Mouse (Mus musculus) intestine, embryonic 15.5 days (tissue): Measurements from ENCODE around the gene Rpl3l. TPM values are rescaled to one million over a fixed set of nuclear protein-coding genes. Genes with fewer than 3 reads are reported as not detected.
"Not testable (repeated sequence)": the region's sequence is repeated elsewhere in the genome, so short reads cannot be mapped to it uniquely, and the experiment has no call there.

Experiments
- ATAC-seq: fragments of 200-750 bp; cut with Nextera tagmentation; 2 replicates; pipeline ENCODE4 v1.8.0; 2017; ENCODE audit warnings: moderate TSS enrichment, moderate library complexity
- H3K27ac ChIP-seq: fragments of 300-500 bp; sonication (generic); 2 replicates; pipeline ENCODE4 v1.5.1; 2015; ENCODE audit warnings: mild to moderate bottlenecking, inconsistent platforms
- H3K27me3 ChIP-seq: fragments of 300-500 bp; sonication (generic); replicated peaks from 2 replicates; pipeline ENCODE4 v1.6.1; 2015; ENCODE audit warnings: inconsistent platforms
- H3K36me3 ChIP-seq: fragments of 300-500 bp; sonication (generic); 2 replicates; pipeline ENCODE4 v1.6.1; 2015; ENCODE audit warnings: inconsistent platforms
- H3K4me1 ChIP-seq: fragments of 300-500 bp; sonication (generic); replicated peaks from 2 replicates; pipeline ENCODE4 v1.6.1; 2015; ENCODE audit warnings: inconsistent platforms
- H3K4me2 ChIP-seq: fragments of 300-500 bp; sonication (generic); replicated peaks from 2 replicates; pipeline ENCODE4 v1.6.1; 2015; ENCODE audit warnings: mild to moderate bottlenecking, inconsistent platforms
- H3K4me3 ChIP-seq: fragments of 300-500 bp; sonication (generic); replicated peaks from 2 replicates; pipeline ENCODE4 v1.5.1; 2015; ENCODE audit warnings: inconsistent platforms
- H3K9ac ChIP-seq: fragments of 300-500 bp; sonication (generic); 2 replicates; pipeline ENCODE4 v1.6.1; 2015; ENCODE audit warnings: inconsistent platforms
- H3K9me3 ChIP-seq: fragments of 300-500 bp; sonication (generic); 2 replicates; pipeline ENCODE4 v1.6.1; 2016; ENCODE audit warnings: inconsistent platforms
- WGBS: fragments of 180-500 bp; shearing (Covaris S2); methylation state at CpG from one replicate; pipeline ENCODE4 v1.1.7; 2015; 5-methylcytosine and 5-hydroxymethylcytosine counted together
- polyA plus RNA-seq: library from polyadenylated mRNA; unstranded; fragments of >200 nt; fragmentation: Nextera tagmentation; extraction: Ambion mirVana; gene quantifications from 2 replicates; pipeline ENCODE4 v1.2.1, GENCODE M21; 2015

Rpl3l gene
- polyA plus RNA-seq, 1 experiment from 2014 or later, result not detected

GRCm38 (mm10) chr17:24721383-24721955 is 6.2 kb upstream of the Rpl3l start:
- Histone ChIP-seq H3K9ac (peak overlapping the region; percentile 52), H3K4me3 (peak overlapping the region; percentile 72), H3K4me2 (peak overlapping the region; percentile 71), H3K27ac (peak overlapping the region; percentile 20), H3K4me1 (peaks cover 23% of the 10 kb centered on the region), H3K36me3 (peaks cover 21% of the 10 kb centered on the region)
- H3K27me3 ChIP-seq, ATAC-seq, H3K9me3 ChIP-seq: not testable (repeated sequence)
- 46% methylated on average over 7 of the region's 7 CpGs for WGBS

- ATAC-seq, result no peak
- 0 out of 2 replicates have a peak overlapping the region, but pooled peaks have one; percentile 72 for H3K27ac ChIP-seq
- peaks cover 23% of the 10 kb centered on the region for H3K4me1 ChIP-seq
- H3K4me2 ChIP-seq, result peak overlapping the region; percentile 71
- H3K4me3 ChIP-seq, result peak overlapping the region; percentile 24
- H3K9me3 ChIP-seq, result no peaks in the 10 kb centered on the region
- peaks cover 21% of the 10 kb centered on the region for H3K36me3 ChIP-seq
- no peaks in the 10 kb centered on the region for H3K27me3 ChIP-seq
- 29% methylated on average over 13 of the region's 13 CpGs for WGBS
- peak overlapping the region; percentile 32; the same call in 1 of the 2 replicates for H3K9ac ChIP-seq
Measured at GRCm38 (mm10) chr17:24722220-24722924, 5.2 kb upstream of the Rpl3l start.

GRCm38 (mm10) chr17:24723122-24723880 is 4.3 kb upstream of the Rpl3l start:
- H3K36me3 ChIP-seq, result peaks cover 14% of the 10 kb centered on the region
- H3K4me2 ChIP-seq, result peak overlapping the region; percentile 71
- no peak for ATAC-seq
- peak overlapping the region; percentile 72 for H3K27ac ChIP-seq
- H3K4me1 ChIP-seq, result peaks cover 23% of the 10 kb centered on the region
- H3K27me3 ChIP-seq, result no peaks in the 10 kb centered on the region
- peak overlapping the region; percentile 61 for H3K4me3 ChIP-seq
- WGBS, result under 1% methylated on average over 12 of the region's 12 CpGs
- H3K9ac ChIP-seq, result peak overlapping the region; percentile 80
- H3K9me3 ChIP-seq, result no peaks in the 10 kb centered on the region

GRCm38 (mm10) chr17:24723881-24724180 is 3.8 kb upstream of the Rpl3l start:
- H3K4me2 ChIP-seq, result peak overlapping the region; percentile 71
- H3K36me3 ChIP-seq, result peaks cover 14% of the 10 kb centered on the region
- peak overlapping the region; percentile 80 for H3K9ac ChIP-seq
- H3K4me1 ChIP-seq, result peaks cover 23% of the 10 kb centered on the region
- WGBS, result under 1% methylated on average over 15 of the region's 15 CpGs
- peak overlapping the region; percentile 72 for H3K27ac ChIP-seq
- no peaks in the 10 kb centered on the region for H3K27me3 ChIP-seq
- peak; percentile 24 for ATAC-seq
- H3K4me3 ChIP-seq, result peak overlapping the region; percentile 61
- H3K9me3 ChIP-seq, result no peaks in the 10 kb centered on the region

GRCm38 (mm10) chr17:24724184-24724583 is 3.4 kb upstream of the Rpl3l start, which contains the start of gene Ndufb10:
Gene Ndufb10, minus strand, starts transcription at chr17:24724478.
- Histone ChIP-seq H3K27ac (peak within 1 kb of the TSS; percentile 72), H3K27me3 (no peaks in the 10 kb centered on the region), H3K9me3 (no peaks in the 10 kb centered on the region), H3K4me1 (peaks cover 23% of the 10 kb centered on the region), H3K4me3 (peak within 1 kb of the TSS; percentile 61), H3K9ac (peak within 1 kb of the TSS; percentile 80), H3K4me2 (peak within 1 kb of the TSS; percentile 71), H3K36me3 (peaks cover 14% of the 10 kb centered on the region)
- ATAC-seq, result peak; percentile 79
- WGBS, result under 1% methylated on average over 30 of the region's 30 CpGs

- Histone ChIP-seq H3K27ac (no peak overlapping the region), H3K4me2 (no peak overlapping the region), H3K27me3 (no peaks in the 10 kb centered on the region), H3K36me3 (peaks cover 14% of the 10 kb centered on the region), H3K9me3 (no peaks in the 10 kb centered on the region), H3K9ac (no peak overlapping the region), H3K4me3 (no peak overlapping the region), H3K4me1 (peaks cover 23% of the 10 kb centered on the region)
- 74% methylated on average over 3 of the region's 3 CpGs for WGBS
- ATAC-seq, result no peak
Measured at GRCm38 (mm10) chr17:24725637-24726390, 1.8 kb upstream of the Rpl3l start.

GRCm38 (mm10) chr17:24728184-24728583 is 564 bp downstream of the Rpl3l start:
- no peak overlapping the region for H3K4me3 ChIP-seq
- no peak overlapping the region for H3K27ac ChIP-seq
- no peak overlapping the region for H3K4me2 ChIP-seq
- H3K9me3 ChIP-seq, result no peaks in the 10 kb centered on the region
- no peak for ATAC-seq
- no peaks in the 10 kb centered on the region for H3K27me3 ChIP-seq
- 70% methylated on average over 17 of the region's 17 CpGs for WGBS
- H3K4me1 ChIP-seq, result 0 out of 2 replicates have a peak, but pooled peaks cover 4% of the 10 kb centered on the region
- no peak overlapping the region for H3K9ac ChIP-seq
- H3K36me3 ChIP-seq, result no peaks in the 10 kb centered on the region

GRCm38 (mm10) chr17:24729067-24729466 is 1.4 kb downstream of the Rpl3l start:
- Histone ChIP-seq H3K4me1 (no peaks in the 10 kb centered on the region), H3K9ac (no peak overlapping the region), H3K27me3 (no peaks in the 10 kb centered on the region), H3K27ac (no peak overlapping the region), H3K4me3 (no peak overlapping the region), H3K9me3 (no peaks in the 10 kb centered on the region), H3K36me3 (no peaks in the 10 kb centered on the region), H3K4me2 (no peak overlapping the region)
- 60% methylated on average over 6 of the region's 6 CpGs for WGBS
- no peak for ATAC-seq

- Histone ChIP-seq H3K36me3 (no peaks in the 10 kb centered on the region), H3K4me2 (no peak overlapping the region), H3K9ac (no peak overlapping the region), H3K4me3 (no peak overlapping the region), H3K27ac (no peak overlapping the region), H3K27me3 (no peaks in the 10 kb centered on the region), H3K4me1 (no peaks in the 10 kb centered on the region; the same call in 1 of the 2 replicates), H3K9me3 (no peaks in the 10 kb centered on the region)
- 83% methylated on average over 14 of the region's 14 CpGs for WGBS
- no peak for ATAC-seq
Measured at GRCm38 (mm10) chr17:24730787-24731186, 3.2 kb downstream of the Rpl3l start.

GRCm38 (mm10) chr17:24732233-24732935 is 4.8 kb downstream of the Rpl3l start:
- Histone ChIP-seq H3K36me3 (no peaks in the 10 kb centered on the region), H3K27ac (no peak overlapping the region), H3K27me3 (no peaks in the 10 kb centered on the region), H3K9ac (no peak overlapping the region), H3K9me3 (no peaks in the 10 kb centered on the region), H3K4me3 (no peak overlapping the region), H3K4me1 (peaks cover 5% of the 10 kb centered on the region), H3K4me2 (no peak overlapping the region)
- WGBS, result 82% methylated on average over 12 of the region's 12 CpGs
- ATAC-seq, result no peak

- Histone ChIP-seq H3K27ac (no peak overlapping the region), H3K27me3 (no peaks in the 10 kb centered on the region), H3K4me1 (peaks cover 14% of the 10 kb centered on the region), H3K4me2 (no peak overlapping the region), H3K4me3 (no peak overlapping the region), H3K9ac (no peak overlapping the region), H3K36me3 (no peaks in the 10 kb centered on the region), H3K9me3 (no peaks in the 10 kb centered on the region)
- WGBS, result 87% methylated on average over 21 of the region's 21 CpGs
- no peak for ATAC-seq
Measured at GRCm38 (mm10) chr17:24733434-24734050, 5.9 kb downstream of the Rpl3l start.
